Mouse (Mus musculus): ENCODE measurements at regions not wholly inside any gene's neighbourhood (a gene's known extent, or its start where the extent isn't known, plus 50 kb on each side); places are given as distances from the start of the nearest gene placed in this dataset.

GRCm38 (mm10) chr10:85242701-85243100 lies 57.8 kb upstream of the Cry1 start:
- H3K9ac ChIP-seq (ENCODE audit: low read depth, low read length): no peak overlapping the region
- H3K27me3 ChIP-seq (ENCODE audit: control insufficient read depth, insufficient read depth, low read length): peaks cover 2% of the 10 kb centered on the region; the same call in 1 of the 2 replicates
- H3K4me1 ChIP-seq (ENCODE audit: control insufficient read depth, insufficient read depth, low read length): no peaks in the 10 kb centered on the region
- no peak for TF ChIP-seq POLR2A (IDR thresholded peaks at IDR 0.05; ENCODE audit: extremely low read depth, insufficient read depth, low read length)
- no peak overlapping the region for H3K27ac ChIP-seq (replicated peaks; ENCODE audit: insufficient read depth, low read depth, low read length)
- H3K79me2 ChIP-seq (ENCODE audit: control insufficient read depth, insufficient read depth, low read length): no peaks in the 10 kb centered on the region
- DNase-seq (ENCODE audit: extremely low read depth, low read depth, low spot score): no peak
- no peak overlapping the region for H3K4me3 ChIP-seq (ENCODE audit: insufficient read depth, low read depth, low read length)
- WGBS: 88% methylated on average over 7 of the region's 7 CpGs
- H3K36me3 ChIP-seq (ENCODE audit: control insufficient read depth, insufficient read depth, low read length): no peaks in the 10 kb centered on the region

GRCm38 (mm10) chr10:85243556-85243955 lies 58.7 kb upstream of the Cry1 start:
- H3K4me1 ChIP-seq (ENCODE audit: control insufficient read depth, insufficient read depth, low read length): no peaks in the 10 kb centered on the region
- H3K27me3 ChIP-seq (ENCODE audit: control insufficient read depth, insufficient read depth, low read length): peaks cover 2% of the 10 kb centered on the region; the same call in 1 of the 2 replicates
- H3K79me2 ChIP-seq (ENCODE audit: control insufficient read depth, insufficient read depth, low read length): no peaks in the 10 kb centered on the region
- TF ChIP-seq POLR2A (IDR thresholded peaks at IDR 0.05; ENCODE audit: extremely low read depth, insufficient read depth, low read length) (no peak), CTCF (IDR thresholded peaks at IDR 0.05; ENCODE audit: low read depth, low read length) (no peak)
- no peaks in the 10 kb centered on the region for H3K36me3 ChIP-seq (ENCODE audit: control insufficient read depth, insufficient read depth, low read length)
- no peak overlapping the region for H3K27ac ChIP-seq (replicated peaks; ENCODE audit: insufficient read depth, low read depth, low read length)
- no peak overlapping the region for H3K4me3 ChIP-seq (ENCODE audit: insufficient read depth, low read depth, low read length)
- 85% methylated on average over 6 of the region's 6 CpGs for WGBS
- DNase-seq (ENCODE audit: extremely low read depth, low read depth, low spot score): no peak
- no peak overlapping the region for H3K9ac ChIP-seq (ENCODE audit: low read depth, low read length)

- Histone ChIP-seq H3K27me3 (ENCODE audit: control insufficient read depth, insufficient read depth, low read length) (peaks cover 8% of the 10 kb centered on the region; the same call in 1 of the 2 replicates), H3K27ac (replicated peaks; ENCODE audit: insufficient read depth, low read depth, low read length) (no peak overlapping the region), H3K4me3 (ENCODE audit: insufficient read depth, low read depth, low read length) (no peak overlapping the region), H3K9ac (ENCODE audit: low read depth, low read length) (no peak overlapping the region), H3K36me3 (ENCODE audit: control insufficient read depth, insufficient read depth, low read length) (no peaks in the 10 kb centered on the region), H3K79me2 (ENCODE audit: control insufficient read depth, insufficient read depth, low read length) (no peaks in the 10 kb centered on the region), H3K4me1 (ENCODE audit: control insufficient read depth, insufficient read depth, low read length) (no peaks in the 10 kb centered on the region)
- TF ChIP-seq POLR2A (IDR thresholded peaks at IDR 0.05; ENCODE audit: extremely low read depth, insufficient read depth, low read length) (no peak), CTCF (IDR thresholded peaks at IDR 0.05; ENCODE audit: low read depth, low read length) (no peak)
- DNase-seq (ENCODE audit: extremely low read depth, low read depth, low spot score): no peak
- 39% methylated on average over 5 of the region's 5 CpGs for WGBS
Measured at GRCm38 (mm10) chr10:85265746-85266145, 80.9 kb upstream of the Cry1 start.

- no peak overlapping the region for H3K9ac ChIP-seq (ENCODE audit: low read depth, low read length)
- WGBS: 29% methylated on average over 10 of the region's 10 CpGs
- peaks cover 8% of the 10 kb centered on the region; the same call in 1 of the 2 replicates for H3K27me3 ChIP-seq (ENCODE audit: control insufficient read depth, insufficient read depth, low read length)
- no peak overlapping the region for H3K27ac ChIP-seq (replicated peaks; ENCODE audit: insufficient read depth, low read depth, low read length)
- no peak for DNase-seq (ENCODE audit: extremely low read depth, low read depth, low spot score)
- no peak overlapping the region for H3K4me3 ChIP-seq (ENCODE audit: insufficient read depth, low read depth, low read length)
- TF ChIP-seq CTCF (IDR thresholded peaks at IDR 0.05; ENCODE audit: low read depth, low read length) (no peak), POLR2A (IDR thresholded peaks at IDR 0.05; ENCODE audit: extremely low read depth, insufficient read depth, low read length) (no peak)
- H3K36me3 ChIP-seq (ENCODE audit: control insufficient read depth, insufficient read depth, low read length): no peaks in the 10 kb centered on the region
- no peaks in the 10 kb centered on the region for H3K79me2 ChIP-seq (ENCODE audit: control insufficient read depth, insufficient read depth, low read length)
- H3K4me1 ChIP-seq (ENCODE audit: control insufficient read depth, insufficient read depth, low read length): no peaks in the 10 kb centered on the region
Measured at GRCm38 (mm10) chr10:85266148-85266547, 81.3 kb upstream of the Cry1 start.

- Histone ChIP-seq H3K4me3 (ENCODE audit: insufficient read depth, low read depth, low read length) (no peak overlapping the region), H3K9ac (ENCODE audit: low read depth, low read length) (no peak overlapping the region), H3K27me3 (ENCODE audit: control insufficient read depth, insufficient read depth, low read length) (peaks cover 8% of the 10 kb centered on the region; the same call in 1 of the 2 replicates), H3K36me3 (ENCODE audit: control insufficient read depth, insufficient read depth, low read length) (no peaks in the 10 kb centered on the region), H3K27ac (replicated peaks; ENCODE audit: insufficient read depth, low read depth, low read length) (no peak overlapping the region), H3K79me2 (ENCODE audit: control insufficient read depth, insufficient read depth, low read length) (no peaks in the 10 kb centered on the region), H3K4me1 (ENCODE audit: control insufficient read depth, insufficient read depth, low read length) (no peaks in the 10 kb centered on the region)
- no peak for TF ChIP-seq CTCF (IDR thresholded peaks at IDR 0.05; ENCODE audit: low read depth, low read length)
- TF ChIP-seq POLR2A (IDR thresholded peaks at IDR 0.05; ENCODE audit: extremely low read depth, insufficient read depth, low read length): no peak
- no peak for DNase-seq (ENCODE audit: extremely low read depth, low read depth, low spot score)
- WGBS: 69% methylated on average over 4 of the region's 4 CpGs
Measured at GRCm38 (mm10) chr10:85266796-85267195, 81.9 kb upstream of the Cry1 start.

- no peak overlapping the region for H3K4me3 ChIP-seq (ENCODE audit: insufficient read depth, low read depth, low read length)
- no peak for DNase-seq (ENCODE audit: extremely low read depth, low read depth, low spot score)
- H3K9ac ChIP-seq (ENCODE audit: low read depth, low read length): no peak overlapping the region
- H3K27me3 ChIP-seq (ENCODE audit: control insufficient read depth, insufficient read depth, low read length): peaks cover 8% of the 10 kb centered on the region; the same call in 1 of the 2 replicates
- no peaks in the 10 kb centered on the region for H3K79me2 ChIP-seq (ENCODE audit: control insufficient read depth, insufficient read depth, low read length)
- no peaks in the 10 kb centered on the region for H3K4me1 ChIP-seq (ENCODE audit: control insufficient read depth, insufficient read depth, low read length)
- H3K36me3 ChIP-seq (ENCODE audit: control insufficient read depth, insufficient read depth, low read length): no peaks in the 10 kb centered on the region
- TF ChIP-seq CTCF (IDR thresholded peaks at IDR 0.05; ENCODE audit: low read depth, low read length) (no peak), POLR2A (IDR thresholded peaks at IDR 0.05; ENCODE audit: extremely low read depth, insufficient read depth, low read length) (no peak)
- WGBS: 82% methylated on average over 6 of the region's 6 CpGs
- H3K27ac ChIP-seq (replicated peaks; ENCODE audit: insufficient read depth, low read depth, low read length): no peak overlapping the region
Measured at GRCm38 (mm10) chr10:85270209-85270608, 85.3 kb upstream of the Cry1 start.

Data from liver, adult 2 months (tissue).